Mouse (Mus musculus): ENCODE measurements at regions not wholly inside any gene's neighbourhood (a gene's known extent, or its start where the extent isn't known, plus 50 kb on each side); places are given as distances from the start of the nearest gene placed in this dataset.

- Histone ChIP-seq H3K79me2 (ENCODE audit: inconsistent target) (no peaks in the 10 kb centered on the region), H3K27ac (no peak overlapping the region), H3K4me3 (ENCODE audit: inconsistent target) (no peak overlapping the region), H3K36me3 (ENCODE audit: inconsistent target) (no peaks in the 10 kb centered on the region)
Measured at GRCm38 (mm10) chr2:19108753-19109152, 90.3 kb upstream of the Armc3 start.

- Histone ChIP-seq H3K4me3 (ENCODE audit: inconsistent target) (no peak overlapping the region), H3K27ac (peak overlapping the region; percentile 15; the same call in 1 of the 2 replicates), H3K79me2 (ENCODE audit: inconsistent target) (no peaks in the 10 kb centered on the region), H3K36me3 (ENCODE audit: inconsistent target) (no peaks in the 10 kb centered on the region)
- 8% methylated on average over 1 of the region's 1 CpGs for WGBS (ENCODE audit: missing documents)
Measured at GRCm38 (mm10) chr2:19119871-19120270, 79.2 kb upstream of the Armc3 start.

- no peak overlapping the region for H3K27ac ChIP-seq
- H3K36me3 ChIP-seq (ENCODE audit: inconsistent target), result no peaks in the 10 kb centered on the region
- H3K4me3 ChIP-seq (ENCODE audit: inconsistent target), result no peak overlapping the region
- H3K79me2 ChIP-seq (ENCODE audit: inconsistent target), result no peaks in the 10 kb centered on the region
- WGBS (ENCODE audit: missing documents), result 88% methylated on average over 6 of the region's 6 CpGs
Measured at GRCm38 (mm10) chr2:19132864-19133263, 66.2 kb upstream of the Armc3 start.

- H3K79me2 ChIP-seq (ENCODE audit: inconsistent target), result no peaks in the 10 kb centered on the region
- no peaks in the 10 kb centered on the region for H3K36me3 ChIP-seq (ENCODE audit: inconsistent target)
- no peak overlapping the region for H3K27ac ChIP-seq
- no peak overlapping the region for H3K4me3 ChIP-seq (ENCODE audit: inconsistent target)
- 49% methylated on average over 2 of the region's 2 CpGs for WGBS (ENCODE audit: missing documents)
Measured at GRCm38 (mm10) chr2:19142586-19142985, 56.5 kb upstream of the Armc3 start.

GRCm38 (mm10) chr2:19145412-19145811 lies 53.7 kb upstream of the Armc3 start:
- H3K27ac ChIP-seq, result 0 out of 2 replicates have a peak overlapping the region, but pooled peaks have one; percentile 2
- 26% methylated on average over 3 of the region's 3 CpGs for WGBS (ENCODE audit: missing documents)
- H3K4me3 ChIP-seq (ENCODE audit: inconsistent target), result no peak overlapping the region
- H3K36me3 ChIP-seq (ENCODE audit: inconsistent target), result no peaks in the 10 kb centered on the region
- H3K79me2 ChIP-seq (ENCODE audit: inconsistent target), result no peaks in the 10 kb centered on the region

- H3K27ac ChIP-seq, result 0 out of 2 replicates have a peak overlapping the region, but pooled peaks have one; percentile 2
- H3K79me2 ChIP-seq (ENCODE audit: inconsistent target), result no peaks in the 10 kb centered on the region
- 65% methylated on average over 2 of the region's 2 CpGs for WGBS (ENCODE audit: missing documents)
- H3K36me3 ChIP-seq (ENCODE audit: inconsistent target), result no peaks in the 10 kb centered on the region
- H3K4me3 ChIP-seq (ENCODE audit: inconsistent target), result no peak overlapping the region
Measured at GRCm38 (mm10) chr2:19145881-19146280, 53.2 kb upstream of the Armc3 start.

GRCm38 (mm10) chr2:19146289-19146688 lies 52.8 kb upstream of the Armc3 start:
- Histone ChIP-seq H3K4me3 (ENCODE audit: inconsistent target) (no peak overlapping the region), H3K36me3 (ENCODE audit: inconsistent target) (no peaks in the 10 kb centered on the region), H3K27ac (no peak overlapping the region), H3K79me2 (ENCODE audit: inconsistent target) (no peaks in the 10 kb centered on the region)
- WGBS (ENCODE audit: missing documents), result 30% methylated on average over 6 of the region's 6 CpGs

GRCm38 (mm10) chr2:19148812-19149211 lies 50.3 kb upstream of the Armc3 start:
- H3K79me2 ChIP-seq (ENCODE audit: inconsistent target), result no peaks in the 10 kb centered on the region
- no peaks in the 10 kb centered on the region for H3K36me3 ChIP-seq (ENCODE audit: inconsistent target)
- H3K27ac ChIP-seq, result no peak overlapping the region
- WGBS (ENCODE audit: missing documents), result 63% methylated on average over 5 of the region's 5 CpGs
- no peak overlapping the region for H3K4me3 ChIP-seq (ENCODE audit: inconsistent target)

Measured in macrophage (primary cell).